Mouse (Mus musculus) forebrain, embryonic 11.5 days (tissue): Measurements from ENCODE around the gene Pmf1. TPM values are rescaled to one million over a fixed set of nuclear protein-coding genes. Genes with fewer than 3 reads are reported as not detected.

Experiments
- ATAC-seq: fragments of 200-750 bp; cut with Nextera tagmentation; replicated peaks from 2 replicates; pipeline ENCODE4 v1.8.0; 2017; ENCODE audit warnings: moderate TSS enrichment; ENCODE audit not compliant: low FRiP score
- DNase-seq: peaks from one replicate; pipeline ENCODE4 v3.0.0-alpha.2; 2017; ENCODE audit warnings: low spot score
- H3K27ac ChIP-seq: fragments of 300-500 bp; sonication (generic); 2 replicates; pipeline ENCODE4 v1.5.1; 2014; ENCODE audit warnings: low read depth, low read length
- H3K27me3 ChIP-seq: fragments of 300-500 bp; sonication (generic); 2 replicates; pipeline ENCODE4 v1.6.1; 2014; ENCODE audit warnings: mild to moderate bottlenecking, low read length, mixed read lengths; ENCODE audit not compliant: control insufficient read depth, insufficient read depth
- H3K36me3 ChIP-seq: fragments of 300-500 bp; sonication (generic); 2 replicates; pipeline ENCODE4 v1.6.1; 2014; ENCODE audit warnings: mild to moderate bottlenecking, low read length, moderate library complexity, mixed read lengths; ENCODE audit not compliant: control insufficient read depth, insufficient read depth
- H3K4me1 ChIP-seq: fragments of 300-500 bp; sonication (generic); replicated peaks from 2 replicates; pipeline ENCODE4 v1.6.1; 2014; ENCODE audit warnings: low read length, mixed read lengths; ENCODE audit not compliant: control insufficient read depth, insufficient read depth
- H3K4me2 ChIP-seq: fragments of 300-500 bp; sonication (generic); 2 replicates; pipeline ENCODE4 v1.6.1; 2014; ENCODE audit warnings: low read depth, mild to moderate bottlenecking, low read length, moderate library complexity, mixed read lengths; ENCODE audit not compliant: severe bottlenecking
- H3K4me3 ChIP-seq: fragments of 300-500 bp; sonication (generic); 2 replicates; pipeline ENCODE4 v1.5.1; 2014; ENCODE audit warnings: low read depth, low read length
- H3K9ac ChIP-seq: fragments of 300-500 bp; sonication (generic); 2 replicates; pipeline ENCODE4 v1.6.1; 2014; ENCODE audit warnings: low read length
- H3K9me3 ChIP-seq: fragments of 300-500 bp; sonication (generic); 2 replicates; pipeline ENCODE4 v1.6.1; 2016; ENCODE audit warnings: low read length, mixed read lengths; ENCODE audit not compliant: control insufficient read depth
- WGBS: fragments of 180-500 bp; shearing (Covaris S2); extraction: QIAGEN DNeasy Blood & Tissue Kit; methylation state at CpG from one replicate; pipeline ENCODE4 v1.1.7; 2014; 5-methylcytosine and 5-hydroxymethylcytosine counted together
- polyA plus RNA-seq: library from polyadenylated mRNA; unstranded; fragments of >200 nt; fragmentation: Nextera tagmentation; extraction: Ambion mirVana; gene quantifications from 2 replicates; pipeline ENCODE4 v1.2.1, GENCODE M21; 2014

Gene Pmf1
- polyA plus RNA-seq, 1 experiment from 2014 or later: 141 TPM

DNA sequence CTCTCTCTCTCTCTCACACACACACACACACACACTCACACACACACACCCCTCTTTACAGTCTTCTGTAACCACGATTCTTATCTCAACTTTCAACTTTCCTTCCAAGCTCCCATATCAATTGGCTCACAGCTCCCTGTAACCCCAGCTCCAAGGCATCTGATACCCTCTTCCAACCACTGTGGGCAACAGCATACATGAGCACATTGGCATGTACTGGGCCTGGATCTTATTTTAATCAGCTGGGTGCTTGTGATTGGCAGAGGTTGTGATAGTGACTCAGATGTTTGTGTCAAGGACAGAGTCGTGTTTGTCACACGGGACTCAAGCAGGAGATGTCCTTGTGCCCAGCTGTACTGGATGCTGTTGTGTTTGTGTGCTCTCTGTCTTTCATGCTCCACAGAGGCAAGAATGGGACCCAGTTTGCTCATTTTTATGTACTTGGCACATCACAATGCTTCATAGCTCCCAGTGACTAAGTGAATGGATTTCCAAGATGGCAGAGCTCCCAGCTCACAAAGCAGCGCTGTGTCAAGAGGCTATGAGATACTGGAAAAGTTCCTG, 17.3 kb upstream of the Pmf1 start:
- Histone ChIP-seq H3K27me3 (no peaks in the 10 kb centered on the region), H3K4me2 (no peak overlapping the region), H3K36me3 (no peaks in the 10 kb centered on the region), H3K9me3 (no peaks in the 10 kb centered on the region), H3K4me1 (peaks cover 3% of the 10 kb centered on the region; the same call in 1 of the 2 replicates), H3K9ac (no peak overlapping the region), H3K4me3 (no peak overlapping the region), H3K27ac (no peak overlapping the region)
- no peak for DNase-seq
- WGBS: 86% methylated on average over 4 of the region's 4 CpGs
- ATAC-seq: no peak

DNA sequence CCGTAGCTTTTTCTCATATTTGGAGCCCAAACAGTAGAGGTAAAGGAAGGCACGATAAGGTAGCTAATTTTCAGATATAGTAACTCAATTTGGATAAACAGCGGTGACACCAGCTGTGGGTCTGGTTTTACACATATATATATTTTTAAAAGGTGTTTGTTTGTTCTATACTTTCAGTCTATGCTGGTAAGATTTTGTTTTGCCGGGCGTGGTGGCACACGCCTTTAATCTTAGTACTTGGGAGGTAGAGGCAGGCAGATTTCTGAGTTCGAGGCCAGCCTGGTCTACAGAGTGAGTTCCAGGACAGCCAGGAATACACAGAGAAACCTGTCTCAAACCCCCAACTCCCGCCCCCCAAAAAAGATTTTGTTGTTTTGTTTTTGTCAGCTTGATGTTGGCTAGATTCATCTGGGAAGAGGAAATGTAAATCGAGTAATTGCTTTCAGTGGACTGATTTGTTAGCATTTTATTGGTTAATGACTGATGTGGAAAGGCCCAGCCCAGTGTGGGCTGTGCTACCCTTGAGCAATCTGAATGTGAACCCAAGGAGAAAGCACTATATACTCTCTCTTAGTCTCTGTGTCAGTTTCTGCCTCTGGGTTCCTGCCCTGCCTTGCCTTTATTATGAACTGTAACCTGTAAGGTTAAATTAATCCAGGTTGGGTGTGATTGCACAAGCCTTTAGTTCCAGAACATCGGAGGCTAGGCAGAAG, 15.7 kb upstream of the Pmf1 start:
- DNase-seq: no peak
- no peaks in the 10 kb centered on the region for H3K36me3 ChIP-seq
- no peak overlapping the region for H3K4me3 ChIP-seq
- H3K9ac ChIP-seq: no peak overlapping the region
- no peak overlapping the region for H3K27ac ChIP-seq
- no peak for ATAC-seq
- H3K4me2 ChIP-seq: no peak overlapping the region
- no peaks in the 10 kb centered on the region for H3K27me3 ChIP-seq
- 89% methylated on average over 10 of the region's 10 CpGs for WGBS
- H3K9me3 ChIP-seq: no peaks in the 10 kb centered on the region
- peaks cover 3% of the 10 kb centered on the region; the same call in 1 of the 2 replicates for H3K4me1 ChIP-seq

DNA sequence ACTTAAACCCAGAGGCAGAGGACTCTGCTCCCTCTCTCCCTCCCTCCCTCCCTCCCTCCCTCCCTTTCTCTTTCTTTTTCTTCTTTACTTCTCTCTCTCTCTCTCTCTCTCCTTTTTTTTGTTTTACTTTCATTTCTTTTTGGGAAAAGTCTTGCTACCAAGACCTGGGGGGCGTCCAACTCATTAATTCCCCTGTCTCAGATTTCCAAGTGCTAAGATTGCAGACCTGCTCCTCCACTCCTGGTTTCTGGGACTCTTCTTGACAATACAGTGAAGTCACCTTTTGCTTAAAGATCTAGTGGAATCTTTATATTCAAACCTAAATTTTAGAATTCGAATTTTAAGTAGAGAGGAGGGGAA, 15.2 kb upstream of the Pmf1 start:
- ATAC-seq (no peak; the same call in 1 of the 2 replicates), DNase-seq (no peak)
- Histone ChIP-seq H3K9ac (no peak overlapping the region), H3K27ac (no peak overlapping the region), H3K36me3 (no peaks in the 10 kb centered on the region), H3K4me3 (no peak overlapping the region), H3K27me3 (no peaks in the 10 kb centered on the region), H3K4me2 (no peak overlapping the region), H3K4me1 (peaks cover 3% of the 10 kb centered on the region; the same call in 1 of the 2 replicates), H3K9me3 (no peaks in the 10 kb centered on the region)
- 5% methylated on average over 2 of the region's 2 CpGs for WGBS

DNA sequence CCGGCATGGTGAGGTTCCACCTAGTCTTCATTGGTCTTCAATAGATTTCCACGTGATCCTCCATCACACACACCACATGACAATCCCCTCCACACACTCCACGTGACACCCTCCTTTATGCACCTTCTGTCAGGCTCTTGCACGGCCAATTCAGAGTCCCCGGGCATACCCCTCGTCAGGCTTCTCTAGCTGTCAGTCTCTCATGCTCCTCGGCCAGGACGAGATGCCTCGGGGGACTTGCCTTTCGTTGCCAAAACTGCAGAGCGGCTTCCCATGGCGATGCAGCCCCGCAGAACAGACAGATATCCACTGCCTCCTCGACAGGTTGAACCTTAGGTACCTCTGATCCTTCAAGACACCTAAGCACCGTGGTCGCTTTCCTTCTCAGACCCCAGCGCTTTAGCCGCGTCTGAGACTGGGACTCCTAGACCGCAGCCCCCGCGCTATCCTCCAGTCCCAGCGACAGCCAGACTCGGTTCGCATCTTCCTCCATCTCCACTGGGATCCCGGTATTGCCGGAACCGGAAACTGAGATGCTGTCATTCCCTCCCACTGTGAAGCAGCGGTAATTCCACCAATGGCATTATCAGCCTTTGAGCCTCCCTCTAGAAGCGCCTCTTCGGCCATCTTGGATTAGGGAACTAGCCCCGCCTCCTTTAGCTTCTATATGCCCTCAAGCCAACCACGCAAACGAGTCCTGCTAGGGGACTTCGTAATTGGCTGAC, 14.6 kb upstream of the Pmf1 start, which contains the start of gene Slc25a44:
Gene Slc25a44, minus strand, starts transcription at position 535 of the 725 bp plus-strand sequence.
- H3K9me3 ChIP-seq: no peaks in the 10 kb centered on the region

DNA sequence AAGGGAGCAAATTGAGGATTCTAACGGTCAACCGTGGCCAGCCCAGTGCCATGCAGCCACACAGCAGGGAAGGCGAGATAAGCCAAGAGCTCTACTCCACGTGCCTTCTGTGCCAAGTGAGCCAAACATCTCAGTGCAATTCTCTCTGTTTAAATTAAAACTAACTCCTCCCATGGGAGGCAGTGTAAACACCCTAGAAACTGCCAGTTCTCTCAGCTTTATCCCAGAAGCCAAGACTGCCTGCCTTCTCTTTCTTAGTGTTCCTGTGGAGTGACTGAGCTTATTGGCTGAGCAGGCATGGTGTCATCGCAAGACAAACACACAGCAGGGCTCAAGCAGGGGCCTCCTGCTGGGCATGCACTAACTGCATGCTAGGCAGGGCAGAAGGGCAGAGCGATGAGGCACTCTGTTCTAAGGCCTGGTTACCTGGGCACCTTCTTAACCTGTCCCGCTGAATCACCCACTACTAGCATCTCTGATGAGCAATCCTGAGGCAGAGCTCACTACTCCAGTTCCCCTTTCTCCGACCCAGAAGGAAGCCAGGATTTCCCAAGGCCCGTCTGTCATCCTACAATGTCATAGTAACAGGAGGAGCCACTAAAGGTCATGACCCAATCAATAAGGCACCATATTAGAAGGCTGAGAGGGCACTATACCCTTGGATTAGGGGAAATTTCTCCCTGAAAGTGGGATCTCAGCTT, 12.0 kb upstream of the Pmf1 start:
- no peak overlapping the region for H3K9ac ChIP-seq
- peaks cover 3% of the 10 kb centered on the region; the same call in 1 of the 2 replicates for H3K4me1 ChIP-seq
- no peaks in the 10 kb centered on the region for H3K9me3 ChIP-seq
- WGBS: 42% methylated on average over 9 of the region's 9 CpGs
- H3K36me3 ChIP-seq: peaks cover 2% of the 10 kb centered on the region; the same call in 1 of the 2 replicates
- ATAC-seq (no peak), DNase-seq (no peak)
- no peak overlapping the region for H3K27ac ChIP-seq
- H3K27me3 ChIP-seq: no peaks in the 10 kb centered on the region
- H3K4me3 ChIP-seq: no peak overlapping the region
- no peak overlapping the region for H3K4me2 ChIP-seq

More for the DNA sequence above, 14.6 kb upstream of the Pmf1 start, which contains the start of gene Slc25a44:
- peak within 1 kb of the TSS; percentile 68 for H3K9ac ChIP-seq
- peaks cover 2% of the 10 kb centered on the region; the same call in 1 of the 2 replicates for H3K36me3 ChIP-seq
- DNase-seq (peak; percentile 92), ATAC-seq (peak; percentile 98)
- peak within 1 kb of the TSS; percentile 76 for H3K4me3 ChIP-seq
- WGBS: 2% methylated on average over 35 of the region's 35 CpGs
- H3K27ac ChIP-seq: no peak within 1 kb of the TSS
- H3K27me3 ChIP-seq: no peaks in the 10 kb centered on the region
- peaks cover 3% of the 10 kb centered on the region; the same call in 1 of the 2 replicates for H3K4me1 ChIP-seq
- peak within 1 kb of the TSS; percentile 85 for H3K4me2 ChIP-seq

DNA sequence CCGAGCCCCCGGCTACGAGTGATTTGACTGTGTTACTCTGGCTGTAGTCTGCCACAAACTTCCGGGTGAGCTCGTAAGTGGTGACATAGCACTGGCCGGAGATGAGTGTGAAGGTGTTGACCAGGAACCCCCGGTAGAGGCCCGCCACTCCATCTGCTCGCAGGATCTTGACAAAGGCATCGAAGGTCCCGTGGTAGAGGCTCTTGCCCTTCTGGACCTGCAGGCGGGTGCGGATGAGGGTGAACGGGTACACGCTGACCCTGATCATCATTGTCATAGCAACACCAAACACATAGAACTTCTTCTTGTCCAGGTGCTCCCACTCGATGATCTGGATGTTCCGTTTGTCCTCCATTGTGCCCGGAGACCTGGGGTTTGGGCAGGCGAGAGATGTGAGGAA, 10.6 kb upstream of the Pmf1 start:
- no peaks in the 10 kb centered on the region for H3K27me3 ChIP-seq
- H3K4me2 ChIP-seq: no peak overlapping the region
- H3K27ac ChIP-seq: no peak overlapping the region
- H3K4me1 ChIP-seq: peaks cover 3% of the 10 kb centered on the region; the same call in 1 of the 2 replicates
- H3K9ac ChIP-seq: no peak overlapping the region
- H3K36me3 ChIP-seq: peaks cover 2% of the 10 kb centered on the region; the same call in 1 of the 2 replicates
- ATAC-seq: no peak
- 96% methylated on average over 19 of the region's 19 CpGs for WGBS
- no peaks in the 10 kb centered on the region for H3K9me3 ChIP-seq
- DNase-seq: no peak
- H3K4me3 ChIP-seq: no peak overlapping the region

DNA sequence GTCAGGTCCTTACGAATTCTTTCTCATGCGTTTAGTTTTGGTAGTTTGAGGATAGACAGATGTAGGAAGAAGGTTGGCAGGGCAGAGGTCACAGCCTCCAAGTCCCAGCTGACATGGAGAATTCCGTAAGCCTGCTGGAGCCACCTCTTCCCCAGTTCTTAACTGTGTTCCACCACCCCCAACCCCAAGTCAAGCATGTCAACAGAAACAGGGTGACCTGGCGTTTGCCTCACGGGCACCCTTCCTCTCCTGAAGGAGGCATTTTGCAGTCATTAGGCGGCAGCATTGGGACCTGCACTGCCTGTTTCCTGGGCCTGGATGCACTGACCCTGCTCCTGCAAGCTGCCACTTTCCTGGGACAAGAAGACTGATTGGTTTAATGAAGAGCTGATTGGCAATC, 7.9 kb upstream of the Pmf1 start:
- Histone ChIP-seq H3K36me3 (peaks cover 2% of the 10 kb centered on the region; the same call in 1 of the 2 replicates), H3K4me3 (no peak overlapping the region), H3K4me1 (no peaks in the 10 kb centered on the region), H3K27me3 (no peaks in the 10 kb centered on the region), H3K9ac (no peak overlapping the region), H3K9me3 (no peaks in the 10 kb centered on the region), H3K27ac (no peak overlapping the region), H3K4me2 (no peak overlapping the region)
- no peak for DNase-seq
- no peak for ATAC-seq
- 89% methylated on average over 6 of the region's 6 CpGs for WGBS

DNA sequence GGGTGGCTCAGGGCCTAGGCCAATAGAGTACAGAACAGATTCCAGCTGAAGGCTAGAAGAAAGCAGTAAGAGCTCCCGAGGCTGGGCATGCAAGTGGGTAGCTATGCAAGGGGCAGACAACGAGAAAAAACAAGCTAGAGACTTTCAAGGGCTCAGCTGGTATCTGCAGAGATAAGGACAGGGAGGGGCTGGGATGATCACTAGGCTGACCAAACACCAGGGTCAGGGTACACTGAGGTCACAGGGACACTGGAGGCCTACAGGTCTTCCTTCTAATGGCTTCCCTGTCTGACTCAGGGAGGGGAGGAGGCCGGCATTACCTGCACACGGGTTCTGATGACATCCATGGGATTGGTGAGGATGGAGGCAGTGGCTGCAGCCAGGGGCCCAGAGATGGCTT, 5.5 kb upstream of the Pmf1 start:
- ATAC-seq (no peak), DNase-seq (no peak)
- no peaks in the 10 kb centered on the region for H3K4me1 ChIP-seq
- no peak overlapping the region for H3K4me2 ChIP-seq
- H3K4me3 ChIP-seq: no peak overlapping the region
- 88% methylated on average over 4 of the region's 4 CpGs for WGBS
- H3K36me3 ChIP-seq: peaks cover 2% of the 10 kb centered on the region; the same call in 1 of the 2 replicates
- H3K27ac ChIP-seq: no peak overlapping the region
- H3K9ac ChIP-seq: no peak overlapping the region
- H3K9me3 ChIP-seq: no peaks in the 10 kb centered on the region
- no peaks in the 10 kb centered on the region for H3K27me3 ChIP-seq
